Mouse (Mus musculus): ENCODE results near the gene Rab40c. TPM values are rescaled to one million over a fixed set of nuclear protein-coding genes. Genes with fewer than 3 reads are reported as not detected.

The Rab40c gene
- total and polyA plus RNA-seq, 3 experiments: 9.3 to 12.4 (median 10.8) TPM

DNA sequence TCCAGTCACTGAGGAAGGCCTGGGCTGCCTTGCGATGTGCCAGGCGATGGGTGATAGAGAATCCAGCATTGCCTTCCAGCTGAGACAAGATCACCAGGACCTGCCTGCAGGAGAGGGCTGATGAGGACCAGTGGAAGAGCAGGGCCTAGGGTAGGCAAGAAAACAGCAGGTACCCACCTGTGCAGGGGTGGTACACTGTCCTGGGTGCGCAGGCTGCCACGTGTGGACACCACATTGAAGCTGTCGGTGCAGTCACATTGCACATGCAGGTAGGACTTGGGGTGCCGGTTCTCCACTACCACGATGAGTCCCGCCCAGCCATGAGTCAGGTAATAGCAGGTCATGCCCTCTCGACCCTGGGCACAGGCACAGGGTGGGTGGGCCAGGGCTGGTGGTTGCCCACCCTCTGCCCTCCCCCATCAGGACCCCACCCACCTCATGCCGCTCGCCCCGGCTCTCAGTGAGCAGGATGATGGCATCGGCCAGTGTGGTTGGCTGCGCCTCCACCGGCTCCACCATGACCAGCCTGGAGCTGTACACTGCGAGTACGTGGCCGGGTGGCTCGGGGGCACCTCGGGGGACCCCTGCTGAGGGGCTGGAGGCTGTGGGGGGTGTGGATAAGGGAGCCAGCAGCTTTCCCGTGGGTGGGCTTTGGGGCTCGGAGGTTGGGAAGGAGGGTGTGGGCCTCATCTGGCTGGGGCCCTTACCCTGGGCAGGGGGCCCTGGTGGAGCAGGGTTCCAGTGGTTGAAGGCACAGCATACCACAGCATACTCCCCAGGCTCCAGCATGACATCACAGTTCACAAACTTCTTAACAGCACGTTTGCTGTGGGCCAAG is 40.3 kb upstream of the Rab40c start:
- TF ChIP-seq TAL1 (conservative IDR thresholded peaks at IDR 0.05; ENCODE audit: low read depth, low read length) (no peak), CTCF (IDR thresholded peaks at IDR 0.05; ENCODE audit: low read depth, low read length) (no peak), GATA2 (IDR thresholded peaks at IDR 0.05; ENCODE audit: borderline replicate concordance, low read depth, low read length) (no peak), POLR2AphosphoS5 (IDR thresholded peaks at IDR 0.05; ENCODE audit: insufficient replicate concordance, low read depth, low read length) (no peak), GATA1 (IDR thresholded peaks at IDR 0.05; ENCODE audit: borderline replicate concordance, low read length) (no peak)
- DNase-seq (ENCODE audit: low spot score): no peak
- Histone ChIP-seq H3K9me3 (replicated peaks) (no peaks in the 10 kb centered on the region), H3K4me3 (ENCODE audit: low read depth, low read length) (peak overlapping the region; percentile 13), H3K27me3 (ENCODE audit: insufficient read depth, low read length) (no peaks in the 10 kb centered on the region; the same call in 1 of the 2 replicates), H3K4me1 (ENCODE audit: insufficient read depth, low read depth, low read length) (peaks cover 55% of the 10 kb centered on the region), H3K36me3 (replicated peaks) (peaks cover 87% of the 10 kb centered on the region)
- no peak for ATAC-seq (ENCODE audit: extremely low read depth, insufficient number of reproducible peaks, low FRiP score, poor library complexity, severe bottlenecking)

DNA sequence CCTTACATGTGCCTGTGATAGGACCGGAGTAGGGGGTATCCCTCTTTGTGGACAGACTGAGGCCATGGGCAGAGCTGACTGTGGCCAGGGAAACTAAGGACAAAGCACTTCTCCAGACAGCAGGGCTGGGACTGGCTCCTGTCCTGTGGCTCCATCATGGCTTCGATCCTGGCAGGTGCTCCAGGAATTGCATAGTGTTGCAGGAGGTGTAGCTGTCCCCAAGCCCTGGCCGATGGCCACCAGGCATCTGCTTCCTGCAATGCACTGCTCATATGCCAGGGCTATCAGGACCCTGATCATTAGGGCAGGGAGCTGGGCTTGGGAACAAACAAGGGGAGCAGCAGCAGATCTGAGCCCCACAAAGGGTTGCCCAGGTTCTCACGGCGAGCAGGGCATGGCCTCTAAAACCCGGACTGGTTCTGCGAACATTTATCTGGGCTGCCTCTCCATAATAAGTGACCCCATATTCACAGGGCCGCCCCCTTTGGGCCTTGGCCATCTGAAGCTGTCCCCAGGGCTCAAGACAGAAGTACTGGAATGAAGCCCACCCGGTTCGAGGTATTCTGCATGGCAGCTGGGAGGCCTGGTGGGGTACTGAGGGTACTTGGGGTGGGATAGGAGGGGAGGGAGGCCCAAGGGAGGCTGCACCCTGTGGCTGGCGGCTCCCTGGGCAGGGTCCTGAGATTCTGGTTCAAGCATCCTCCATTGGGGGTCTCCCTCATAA is 39.4 kb upstream of the Rab40c start:
- no peaks in the 10 kb centered on the region for H3K9me3 ChIP-seq (replicated peaks)
- H3K27me3 ChIP-seq (ENCODE audit: insufficient read depth, low read length): no peaks in the 10 kb centered on the region; the same call in 1 of the 2 replicates
- 0 out of 2 replicates have a peak overlapping the region, but pooled peaks have one; percentile 13 for H3K4me3 ChIP-seq (ENCODE audit: low read depth, low read length)
- ATAC-seq (ENCODE audit: extremely low read depth, insufficient number of reproducible peaks, low FRiP score, poor library complexity, severe bottlenecking) (no peak), DNase-seq (ENCODE audit: low spot score) (no peak)
- H3K4me1 ChIP-seq (ENCODE audit: insufficient read depth, low read depth, low read length): peaks cover 45% of the 10 kb centered on the region
- peaks cover 78% of the 10 kb centered on the region for H3K36me3 ChIP-seq (replicated peaks)
- TF ChIP-seq POLR2AphosphoS5 (IDR thresholded peaks at IDR 0.05; ENCODE audit: insufficient replicate concordance, low read depth, low read length) (no peak), GATA1 (IDR thresholded peaks at IDR 0.05; ENCODE audit: borderline replicate concordance, low read length) (no peak), GATA2 (IDR thresholded peaks at IDR 0.05; ENCODE audit: borderline replicate concordance, low read depth, low read length) (no peak), TAL1 (conservative IDR thresholded peaks at IDR 0.05; ENCODE audit: low read depth, low read length) (no peak), CTCF (IDR thresholded peaks at IDR 0.05; ENCODE audit: low read depth, low read length) (no peak)

DNA sequence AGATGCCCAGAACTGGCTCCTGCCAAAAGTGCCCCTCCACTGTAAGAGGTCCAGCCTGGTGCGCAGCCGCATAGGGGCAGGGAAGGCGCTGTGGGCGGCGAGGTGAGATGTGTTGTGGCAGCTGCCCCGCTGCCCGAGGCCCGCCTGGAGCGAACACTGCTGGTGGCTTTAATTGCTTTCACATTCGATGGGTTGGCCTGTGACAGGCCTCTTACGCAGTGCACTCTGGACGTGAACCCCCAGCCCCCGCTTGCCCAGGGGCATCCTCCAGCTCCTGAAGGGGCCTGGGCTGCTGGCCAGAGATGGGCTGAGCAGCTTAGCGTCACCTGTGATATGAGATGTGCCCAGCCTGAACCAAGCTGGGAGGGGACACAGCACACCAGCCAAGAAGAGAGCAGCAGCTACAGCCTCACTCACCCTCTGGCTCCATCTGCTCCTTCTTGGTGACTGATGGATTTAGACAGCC is 38.1 kb upstream of the Rab40c start:
- H3K4me1 ChIP-seq (ENCODE audit: insufficient read depth, low read depth, low read length): peaks cover 32% of the 10 kb centered on the region
- DNase-seq (ENCODE audit: low spot score) (no peak), ATAC-seq (ENCODE audit: extremely low read depth, insufficient number of reproducible peaks, low FRiP score, poor library complexity, severe bottlenecking) (no peak)
- H3K4me3 ChIP-seq (ENCODE audit: low read depth, low read length): no peak overlapping the region
- TF ChIP-seq CTCF (IDR thresholded peaks at IDR 0.05; ENCODE audit: low read depth, low read length): no peak
- TF ChIP-seq GATA1 (IDR thresholded peaks at IDR 0.05; ENCODE audit: borderline replicate concordance, low read length): no peak
- no peak for TF ChIP-seq GATA2 (IDR thresholded peaks at IDR 0.05; ENCODE audit: borderline replicate concordance, low read depth, low read length)
- no peak for TF ChIP-seq TAL1 (conservative IDR thresholded peaks at IDR 0.05; ENCODE audit: low read depth, low read length)
- TF ChIP-seq POLR2AphosphoS5 (IDR thresholded peaks at IDR 0.05; ENCODE audit: insufficient replicate concordance, low read depth, low read length): no peak
- peaks cover 65% of the 10 kb centered on the region for H3K36me3 ChIP-seq (replicated peaks)
- H3K9me3 ChIP-seq (replicated peaks): no peaks in the 10 kb centered on the region
- peaks cover 10% of the 10 kb centered on the region for H3K27me3 ChIP-seq (ENCODE audit: insufficient read depth, low read length)

DNA sequence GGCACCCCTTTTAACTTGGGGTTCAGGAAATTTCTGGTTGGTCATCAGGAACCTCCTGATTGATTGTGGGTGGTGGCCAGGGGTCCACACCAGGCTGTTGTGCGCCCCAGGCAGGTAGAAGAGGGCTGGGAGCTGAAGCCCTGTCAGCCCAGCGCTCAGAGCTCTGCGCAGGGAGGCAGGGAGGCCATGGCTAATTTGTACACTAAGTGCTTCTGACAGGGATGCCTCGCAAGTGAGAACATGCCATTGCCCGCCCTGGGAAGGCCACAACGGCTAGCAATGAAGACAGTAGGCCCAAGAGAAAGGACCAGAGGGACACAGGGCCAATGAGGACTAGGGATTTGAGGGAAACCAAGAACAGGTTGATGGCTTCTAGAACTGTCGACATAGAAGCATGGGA is 37.1 kb upstream of the Rab40c start:
- H3K4me1 ChIP-seq (ENCODE audit: insufficient read depth, low read depth, low read length): peaks cover 30% of the 10 kb centered on the region
- no peak for TF ChIP-seq POLR2AphosphoS5 (IDR thresholded peaks at IDR 0.05; ENCODE audit: insufficient replicate concordance, low read depth, low read length)
- TF ChIP-seq TAL1 (conservative IDR thresholded peaks at IDR 0.05; ENCODE audit: low read depth, low read length): no peak
- no peak for TF ChIP-seq GATA2 (IDR thresholded peaks at IDR 0.05; ENCODE audit: borderline replicate concordance, low read depth, low read length)
- TF ChIP-seq GATA1 (IDR thresholded peaks at IDR 0.05; ENCODE audit: borderline replicate concordance, low read length): no peak
- no peak for TF ChIP-seq CTCF (IDR thresholded peaks at IDR 0.05; ENCODE audit: low read depth, low read length)

DNA sequence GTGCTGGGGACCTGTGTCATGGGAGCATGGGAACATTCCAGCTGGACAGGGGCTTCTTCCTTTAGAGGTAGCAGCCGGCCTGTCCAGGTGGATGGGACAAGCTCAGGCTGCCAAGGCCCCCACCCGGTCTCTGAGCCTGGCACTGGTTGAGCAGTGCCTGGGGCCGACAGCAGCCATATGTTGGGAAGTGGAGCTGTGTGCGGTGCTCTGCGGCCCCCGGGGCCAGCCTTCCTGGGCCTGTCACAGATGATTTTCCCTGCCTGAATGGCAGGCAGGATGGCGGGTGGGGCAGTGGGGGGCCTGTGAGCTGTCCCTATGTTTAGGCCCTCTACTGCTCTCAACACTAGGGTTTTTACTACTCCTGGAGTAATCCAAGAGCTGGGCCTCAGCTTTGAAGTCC is 36.7 kb upstream of the Rab40c start:
- H3K27me3 ChIP-seq (ENCODE audit: insufficient read depth, low read length): peaks cover 24% of the 10 kb centered on the region
- H3K36me3 ChIP-seq (replicated peaks): peaks cover 51% of the 10 kb centered on the region
- no peak for TF ChIP-seq CTCF (IDR thresholded peaks at IDR 0.05; ENCODE audit: low read depth, low read length)
- no peak for TF ChIP-seq GATA2 (IDR thresholded peaks at IDR 0.05; ENCODE audit: borderline replicate concordance, low read depth, low read length)
- TF ChIP-seq POLR2AphosphoS5 (IDR thresholded peaks at IDR 0.05; ENCODE audit: insufficient replicate concordance, low read depth, low read length): no peak
- no peak for TF ChIP-seq GATA1 (IDR thresholded peaks at IDR 0.05; ENCODE audit: borderline replicate concordance, low read length)
- no peak for TF ChIP-seq TAL1 (conservative IDR thresholded peaks at IDR 0.05; ENCODE audit: low read depth, low read length)
- H3K9me3 ChIP-seq (replicated peaks): peaks cover 5% of the 10 kb centered on the region
- no peak for DNase-seq (ENCODE audit: low spot score)
- peaks cover 30% of the 10 kb centered on the region for H3K4me1 ChIP-seq (ENCODE audit: insufficient read depth, low read depth, low read length)
- no peak for ATAC-seq (ENCODE audit: extremely low read depth, insufficient number of reproducible peaks, low FRiP score, poor library complexity, severe bottlenecking)
- H3K4me3 ChIP-seq (ENCODE audit: low read depth, low read length): no peak overlapping the region

More for the DNA sequence above, 37.1 kb upstream of the Rab40c start:
- ATAC-seq (ENCODE audit: extremely low read depth, insufficient number of reproducible peaks, low FRiP score, poor library complexity, severe bottlenecking) (no peak), DNase-seq (ENCODE audit: low spot score) (no peak)
- Histone ChIP-seq H3K9me3 (replicated peaks) (peaks cover 3% of the 10 kb centered on the region), H3K27me3 (ENCODE audit: insufficient read depth, low read length) (peaks cover 20% of the 10 kb centered on the region), H3K4me3 (ENCODE audit: low read depth, low read length) (no peak overlapping the region), H3K36me3 (replicated peaks) (peaks cover 55% of the 10 kb centered on the region)

DNA sequence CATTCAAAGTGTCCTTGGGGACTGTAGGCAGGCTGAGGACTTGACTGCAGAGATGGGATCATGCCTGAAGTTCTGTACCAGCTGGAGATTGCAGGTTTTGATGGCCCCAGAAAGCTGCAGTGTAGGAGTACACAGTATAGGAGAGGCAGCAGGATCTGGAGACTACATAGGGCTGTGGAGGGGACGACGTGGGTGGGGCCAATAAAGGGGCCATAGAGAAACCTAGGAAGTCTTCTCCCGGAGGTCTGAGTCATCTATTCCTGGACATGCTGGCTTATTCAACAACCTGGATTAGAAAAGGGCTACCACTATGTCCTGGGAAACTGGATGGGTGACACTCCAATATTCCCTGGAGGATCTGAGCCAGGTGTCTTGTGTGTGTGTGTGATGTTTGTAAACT is 36.2 kb upstream of the Rab40c start:
- Histone ChIP-seq H3K4me3 (ENCODE audit: low read depth, low read length) (no peak overlapping the region), H3K36me3 (replicated peaks) (peaks cover 48% of the 10 kb centered on the region), H3K27me3 (ENCODE audit: insufficient read depth, low read length) (peaks cover 27% of the 10 kb centered on the region), H3K9me3 (replicated peaks) (peaks cover 5% of the 10 kb centered on the region), H3K4me1 (ENCODE audit: insufficient read depth, low read depth, low read length) (peaks cover 30% of the 10 kb centered on the region)
- TF ChIP-seq CTCF (IDR thresholded peaks at IDR 0.05; ENCODE audit: low read depth, low read length) (no peak), GATA1 (IDR thresholded peaks at IDR 0.05; ENCODE audit: borderline replicate concordance, low read length) (no peak), GATA2 (IDR thresholded peaks at IDR 0.05; ENCODE audit: borderline replicate concordance, low read depth, low read length) (no peak), TAL1 (conservative IDR thresholded peaks at IDR 0.05; ENCODE audit: low read depth, low read length) (no peak), POLR2AphosphoS5 (IDR thresholded peaks at IDR 0.05; ENCODE audit: insufficient replicate concordance, low read depth, low read length) (no peak)
- DNase-seq (ENCODE audit: low spot score): no peak
- no peak for ATAC-seq (ENCODE audit: extremely low read depth, insufficient number of reproducible peaks, low FRiP score, poor library complexity, severe bottlenecking)

All from G1E (cell line).